Mouse (Mus musculus): ENCODE measurements around the gene Xpnpep3.

The Xpnpep3 gene

GRCm38 (mm10) chr15:81398189-81398588 lies 1.7 kb upstream of the Xpnpep3 start:
- DNase-seq (ENCODE audit: low read depth in 2 of 2, low spot score in 2 of 2), result no peak

DNA sequence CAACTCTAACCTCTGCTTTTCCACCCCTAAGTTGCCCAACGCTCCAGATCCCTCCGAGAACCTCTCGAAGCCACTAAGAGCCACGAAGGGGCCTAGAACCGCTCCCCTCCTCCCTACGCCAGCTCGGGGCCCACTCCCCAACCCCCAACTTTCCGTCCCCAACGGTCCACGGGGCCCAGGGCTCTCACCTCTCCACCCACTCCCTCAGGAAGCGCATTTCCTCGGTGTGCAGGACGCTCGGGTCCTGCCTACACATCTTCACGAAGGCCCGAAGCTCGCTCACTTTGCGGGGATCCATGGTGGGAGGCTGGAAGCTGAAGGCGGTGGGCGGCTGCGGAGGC lies 671 bp upstream of the Xpnpep3 start:
- no peak for DNase-seq (ENCODE audit: low read depth in 2 of 2, low spot score in 2 of 2)

DNA sequence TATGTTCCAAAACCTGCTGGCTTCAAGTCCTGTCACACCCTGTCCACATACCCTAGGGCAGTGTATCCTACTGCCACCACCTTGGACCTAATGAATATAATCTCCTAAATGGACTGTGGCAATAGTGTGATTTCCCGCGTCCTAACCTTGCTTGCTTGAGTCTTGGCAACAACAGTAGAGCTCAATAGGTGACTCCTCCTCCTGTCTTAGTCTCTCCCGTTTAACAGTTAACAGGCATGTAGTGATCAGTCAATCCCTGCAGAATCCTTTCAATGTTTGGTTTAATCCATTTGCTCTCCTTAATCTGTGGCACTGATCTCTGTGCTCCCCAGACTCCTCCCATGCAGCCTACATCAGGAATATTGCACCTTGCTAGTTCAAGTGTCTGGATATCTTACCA lies 5.1 kb downstream of the Xpnpep3 start:
- no peak for DNase-seq (ENCODE audit: low read depth in 2 of 2, low spot score in 2 of 2)

- no peak for DNase-seq (ENCODE audit: low read depth in 2 of 2, low spot score in 2 of 2)
Observed at GRCm38 (mm10) chr15:81408199-81408598, 8.3 kb downstream of the Xpnpep3 start, which contains the start of gene Dnajb7. Dnajb7 (minus strand) TSS chr15:81408299.

- DNase-seq (ENCODE audit: low read depth in 2 of 2, low spot score in 2 of 2), result peak; percentile 10 to 40
Observed at GRCm38 (mm10) chr15:81416763-81417310, 16.9 kb downstream of the Xpnpep3 start.

DNA sequence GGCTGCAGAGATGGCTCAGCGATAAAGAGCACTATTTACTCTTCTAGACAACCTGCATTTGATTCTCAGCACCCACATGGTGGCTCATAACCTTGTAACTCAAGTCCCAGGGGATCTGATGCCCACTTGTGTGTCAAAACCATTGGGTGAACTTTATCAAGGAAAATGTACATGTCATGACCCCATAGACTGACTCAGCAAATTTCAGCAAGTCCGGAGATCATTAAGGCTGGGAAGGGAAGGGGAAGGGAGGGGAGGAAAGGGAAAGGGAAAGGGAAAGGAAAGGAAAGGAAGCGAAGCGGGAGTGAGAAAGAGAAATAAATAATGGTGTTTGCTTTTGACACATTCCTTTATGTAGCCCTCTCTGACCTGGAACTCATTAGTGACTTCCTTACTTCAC lies 18.1 kb downstream of the Xpnpep3 start:
- no peak for DNase-seq (ENCODE audit: low read depth in 2 of 2, low spot score in 2 of 2)

GRCm38 (mm10) chr15:81421454-81421853 lies 21.5 kb downstream of the Xpnpep3 start:
- no peak for DNase-seq (ENCODE audit: low read depth in 2 of 2, low spot score in 2 of 2)

DNA sequence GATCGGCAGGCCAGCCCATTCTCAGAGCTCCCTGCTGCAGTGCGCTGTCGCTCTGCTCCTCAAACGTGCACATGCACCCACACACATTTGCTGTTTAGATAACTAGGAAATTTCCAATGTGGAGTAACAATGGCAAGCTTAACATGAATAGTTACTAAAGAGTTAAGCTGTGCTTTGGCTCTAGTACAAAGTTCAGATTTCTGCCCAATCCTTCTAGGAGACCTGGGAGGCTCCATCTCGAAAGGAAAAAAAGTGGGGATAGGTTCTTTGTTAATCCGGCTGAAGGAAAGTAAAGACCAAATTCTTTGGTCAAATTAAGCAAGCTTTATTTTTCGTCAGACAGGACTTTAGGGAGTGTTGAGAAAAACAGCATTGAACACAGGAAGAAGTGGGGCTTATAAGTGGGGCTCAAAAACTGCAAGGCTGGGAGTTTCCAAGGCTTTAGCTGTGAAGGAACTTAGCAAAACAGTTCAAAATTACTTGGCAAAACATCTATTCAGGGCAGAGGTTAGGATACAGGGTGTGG lies 22.3 kb downstream of the Xpnpep3 start:
- DNase-seq (ENCODE audit: low read depth in 2 of 2, low spot score in 2 of 2), result no peak

DNA sequence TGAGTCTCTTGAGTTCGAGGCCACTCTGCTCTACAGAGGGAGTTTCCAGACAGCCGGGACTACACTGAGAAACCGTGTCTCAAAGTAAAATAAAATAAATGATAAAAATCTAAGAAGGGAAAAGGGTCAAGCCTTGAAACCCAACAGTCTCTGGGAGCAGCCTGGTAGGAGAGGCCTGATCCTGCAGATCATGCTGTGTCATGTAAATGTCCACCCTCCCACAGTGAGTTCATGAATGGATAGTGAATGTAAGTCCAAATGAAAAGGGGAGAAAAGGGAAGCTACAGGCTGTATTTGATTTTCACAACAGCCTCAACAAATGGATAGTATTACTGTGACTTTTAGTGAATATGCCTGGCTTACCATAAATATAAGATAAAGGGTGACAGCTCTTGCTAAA lies 25.4 kb downstream of the Xpnpep3 start:
- DNase-seq (ENCODE audit: low read depth in 2 of 2, low spot score in 2 of 2), result no peak

DNA sequence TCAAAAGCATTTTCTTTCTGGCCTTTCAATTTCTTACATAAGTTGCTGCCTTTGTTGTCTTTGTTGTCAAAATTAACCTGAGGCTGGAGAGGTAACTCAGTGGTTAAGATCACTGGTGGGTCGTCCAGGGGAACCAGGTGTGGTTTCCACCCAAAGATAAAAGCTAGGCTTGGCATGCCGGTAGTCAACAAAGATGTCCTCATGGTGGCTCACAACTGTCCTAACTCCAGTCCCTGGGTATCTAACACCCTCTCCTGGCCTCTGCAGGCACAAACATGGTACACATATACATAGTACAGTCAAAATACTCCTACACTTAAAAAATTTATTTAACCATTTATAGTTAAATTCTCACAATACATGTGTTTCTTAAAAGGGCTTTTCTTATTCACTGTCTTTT lies 28.0 kb downstream of the Xpnpep3 start:
- DNase-seq (ENCODE audit: low read depth in 2 of 2, low spot score in 2 of 2), result no peak

- DNase-seq (ENCODE audit: low read depth in 2 of 2, low spot score in 2 of 2), result no peak
Observed at GRCm38 (mm10) chr15:81431195-81431594, 31.3 kb downstream of the Xpnpep3 start.

GRCm38 (mm10) chr15:81438345-81438744 lies 38.4 kb downstream of the Xpnpep3 start:
- DNase-seq (ENCODE audit: low read depth in 2 of 2, low spot score in 2 of 2), result no peak

DNA sequence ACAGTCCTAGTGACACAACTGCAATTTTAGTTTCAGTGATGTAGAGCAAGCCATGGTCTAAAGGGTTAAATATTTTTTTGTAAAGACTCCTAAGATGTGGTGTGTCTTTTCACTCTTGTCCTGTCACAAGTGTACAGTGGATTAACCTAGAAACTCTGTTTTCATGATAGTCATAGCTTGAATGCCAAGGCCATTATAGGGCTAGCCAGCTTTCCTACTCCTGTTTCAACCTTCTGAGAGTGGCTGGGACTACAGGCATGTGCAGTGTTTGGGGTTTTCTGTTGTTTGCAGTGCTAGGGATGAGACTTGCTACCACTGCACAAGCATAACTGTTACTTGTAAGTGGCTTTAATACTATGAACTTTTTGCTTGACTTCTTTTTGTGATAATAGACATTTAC lies 39.3 kb downstream of the Xpnpep3 start:
- no peak for DNase-seq (ENCODE audit: low read depth in 2 of 2, low spot score in 2 of 2)

DNA sequence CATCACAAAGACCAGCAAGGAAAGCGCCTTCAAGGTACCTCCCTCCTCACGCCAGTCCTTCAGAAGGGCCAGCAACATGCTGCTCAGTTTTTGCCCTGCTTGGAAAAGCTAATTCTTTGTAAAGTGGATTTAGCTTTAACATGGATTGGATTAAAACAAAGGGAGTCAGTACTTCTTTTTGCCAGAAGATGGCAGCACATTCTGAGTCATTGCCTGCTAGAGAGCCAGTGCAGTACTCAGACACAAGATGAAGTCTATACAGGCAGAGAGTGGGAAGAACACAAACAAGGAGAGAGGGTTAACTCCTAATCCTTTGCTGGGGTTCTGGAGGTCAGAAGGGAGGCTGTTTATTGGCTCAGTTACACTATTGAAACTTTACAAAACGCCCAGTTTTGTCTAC lies 48.5 kb downstream of the Xpnpep3 start:
- DNase-seq (ENCODE audit: low read depth in 2 of 2, low spot score in 2 of 2), result peak; percentile 61 to 69

DNA sequence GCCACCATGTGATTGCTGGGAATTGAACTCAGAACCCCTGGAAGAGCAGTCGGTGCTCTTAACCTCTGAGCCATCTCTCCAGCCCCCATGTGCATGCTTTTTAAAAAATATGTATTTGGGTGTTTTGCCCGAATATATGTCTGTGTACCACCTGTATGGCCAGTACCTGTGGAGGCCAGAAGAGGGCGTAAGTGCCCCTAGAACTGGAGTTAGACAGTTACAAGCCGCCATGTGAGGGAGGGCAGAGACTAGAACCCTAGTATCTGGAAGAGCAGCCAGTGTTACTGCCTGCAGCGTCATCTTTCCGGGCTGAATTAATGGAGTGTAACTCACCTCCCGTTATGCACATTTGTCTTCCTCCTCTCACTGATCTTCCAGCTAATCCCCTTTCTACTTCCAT lies 61.6 kb downstream of the Xpnpep3 start:
- no peak for DNase-seq (ENCODE audit: low read depth in 2 of 2, low spot score in 2 of 2)

DNA sequence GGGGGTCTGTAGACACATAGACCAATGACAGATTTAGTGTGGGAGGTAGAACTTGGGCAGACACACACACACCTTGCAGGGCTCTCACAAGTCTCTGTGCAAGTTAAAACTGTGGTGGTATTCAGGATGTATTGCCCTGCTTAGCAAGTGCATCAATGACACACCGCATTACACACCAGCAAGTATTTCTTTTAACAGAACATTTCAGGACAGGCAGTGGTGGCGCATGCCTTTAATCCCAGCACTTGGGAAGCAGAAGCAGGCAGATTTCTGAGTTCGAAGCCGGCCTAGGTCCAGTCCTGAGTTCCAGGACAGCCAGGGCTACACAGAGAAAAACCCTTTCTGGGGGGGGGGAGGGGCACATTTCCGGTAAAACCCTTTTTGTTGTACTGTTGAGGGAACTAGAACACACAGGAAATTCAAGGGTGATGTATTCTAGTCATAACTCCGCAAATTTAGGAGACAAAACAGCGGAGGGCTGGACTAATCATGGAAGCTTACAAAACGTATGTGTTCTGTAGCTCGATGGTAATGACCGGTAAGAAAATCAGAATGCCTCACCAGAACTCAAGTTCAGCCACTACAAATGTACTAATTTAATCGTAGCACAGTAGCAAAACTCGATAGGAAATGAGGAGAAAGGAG lies 65.2 kb downstream of the Xpnpep3 start:
- no peak for DNase-seq (ENCODE audit: low read depth in 2 of 2, low spot score in 2 of 2)

DNA sequence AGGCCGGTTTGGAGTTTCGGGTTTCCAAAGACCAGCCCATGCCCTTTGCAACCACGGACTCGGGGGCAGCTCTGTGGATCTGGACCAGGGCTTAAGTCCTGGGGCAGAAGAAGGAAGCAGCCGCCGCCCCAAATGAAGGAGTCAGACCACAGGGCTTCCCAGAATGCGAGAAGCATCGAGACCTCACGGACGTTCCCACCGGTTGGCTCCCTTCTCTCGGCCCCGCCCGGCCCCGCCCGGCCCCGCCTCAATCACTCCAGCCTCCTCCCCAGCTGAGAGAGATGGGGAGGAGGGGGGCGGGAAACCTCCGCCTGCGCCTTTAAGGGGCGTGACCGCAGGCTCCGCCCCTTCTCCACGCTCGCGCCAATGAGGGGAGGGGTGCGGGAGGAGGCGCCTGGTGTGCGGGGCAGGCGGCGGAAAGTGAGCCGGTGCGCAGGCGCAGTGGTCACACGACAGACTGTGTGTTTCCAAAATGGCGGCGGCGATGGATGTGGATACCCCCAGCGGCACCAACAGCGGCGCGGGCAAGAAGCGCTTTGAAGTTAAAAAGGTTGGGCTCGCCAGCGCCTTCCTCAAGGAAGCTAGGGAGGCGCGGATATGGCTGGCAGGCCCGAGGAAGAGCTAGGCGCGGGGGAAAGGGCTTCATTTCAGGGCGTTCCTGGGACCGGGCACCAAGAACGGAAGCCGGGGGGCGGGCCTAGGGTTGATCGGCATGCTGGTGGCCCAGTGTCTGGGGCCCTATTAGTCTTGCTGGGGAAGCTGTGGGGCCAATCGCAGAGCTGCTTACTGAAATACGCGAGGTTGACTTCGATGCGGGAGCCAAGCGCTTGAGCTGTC lies 66.2 kb downstream of the Xpnpep3 start, which contains the start of gene Rbx1:
Gene Rbx1, plus strand, starts transcription at position 396 of the 837 bp plus-strand sequence.
- DNase-seq (ENCODE audit: low read depth in 2 of 2, low spot score in 2 of 2), result peak; percentile 99

GRCm38 (mm10) chr15:81466738-81467113 lies 66.8 kb downstream of the Xpnpep3 start:
- no peak for DNase-seq (ENCODE audit: low read depth in 2 of 2, low spot score in 2 of 2)

DNA sequence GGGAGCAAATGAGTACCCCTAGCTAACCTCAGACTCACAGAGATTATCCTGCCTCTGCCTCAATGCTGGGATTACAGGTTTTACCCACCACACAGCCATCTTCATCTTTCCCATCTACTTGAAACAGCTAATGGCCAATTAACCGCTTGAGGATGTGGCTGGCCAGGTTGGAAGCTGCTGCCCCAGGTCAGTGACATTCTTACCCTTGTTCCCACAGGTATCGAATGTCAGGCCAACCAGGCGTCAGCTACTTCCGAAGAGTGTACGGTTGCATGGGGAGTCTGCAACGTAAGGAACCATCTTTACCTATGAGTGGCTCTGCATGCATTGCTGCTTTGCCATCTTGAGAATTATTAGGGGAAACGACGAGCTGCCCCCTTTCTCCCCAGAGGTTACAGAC lies 70.8 kb downstream of the Xpnpep3 start:
- DNase-seq (ENCODE audit: low read depth in 2 of 2, low spot score in 2 of 2), result no peak

GRCm38 (mm10) chr15:81472256-81472655 lies 72.3 kb downstream of the Xpnpep3 start:
- DNase-seq (ENCODE audit: low read depth in 2 of 2, low spot score in 2 of 2), result no peak

DNA sequence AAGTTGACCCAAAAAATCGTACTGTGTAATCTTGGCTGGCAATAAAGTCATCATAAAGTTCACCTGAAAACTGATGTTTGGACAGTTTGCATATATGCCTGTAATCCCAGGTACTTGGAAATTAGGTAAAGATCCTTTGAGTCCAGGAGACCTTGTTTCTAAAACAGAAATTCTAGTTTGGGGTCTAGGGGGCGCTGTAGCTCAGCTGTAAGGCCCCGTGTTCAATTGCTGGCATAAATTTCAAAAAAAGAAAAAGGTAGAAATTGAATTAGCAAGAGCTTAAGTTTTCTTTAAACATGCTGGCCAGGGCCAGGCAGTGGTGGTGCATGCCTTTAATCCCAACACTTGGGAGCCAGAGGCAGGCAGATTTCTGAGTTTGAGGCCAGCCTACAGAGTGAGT lies 75.7 kb downstream of the Xpnpep3 start:
- peak; percentile 31 to 62 for DNase-seq (ENCODE audit: low read depth in 2 of 2, low spot score in 2 of 2)

DNA sequence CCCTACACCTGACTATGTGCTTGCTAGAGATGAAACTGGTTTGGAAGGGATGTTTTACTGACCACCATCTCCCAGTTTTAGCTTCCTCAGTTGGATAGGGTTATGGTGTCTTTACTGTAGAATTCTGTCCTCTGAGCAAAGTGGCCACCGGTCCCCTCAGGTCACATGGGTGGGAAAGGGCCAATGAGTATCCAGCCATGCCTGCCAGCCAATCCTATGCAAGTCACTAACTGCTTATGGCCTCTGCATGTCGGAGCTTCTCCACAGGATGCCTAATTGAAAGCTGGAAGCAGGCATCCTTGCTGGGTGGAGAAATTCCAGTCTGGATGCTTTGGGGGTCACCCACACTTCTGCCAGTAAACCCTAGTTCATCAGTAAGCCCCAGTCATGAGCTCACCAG lies 76.7 kb downstream of the Xpnpep3 start:
- DNase-seq (ENCODE audit: low read depth in 2 of 2, low spot score in 2 of 2), result no peak
